Mouse (Mus musculus) fibroblast of lung, adult 2 months (primary cell): Measurements from ENCODE around the gene Lman1l.
A peak's percentile ranks its signal among the peaks of the same experiment; 100 is the strongest.

Source experiments
- DNase-seq: peaks from one replicate; pipeline ENCODE4 v3.0.0-alpha.2; 2011; ENCODE audit warnings: low read depth

Gene Lman1l

DNA sequence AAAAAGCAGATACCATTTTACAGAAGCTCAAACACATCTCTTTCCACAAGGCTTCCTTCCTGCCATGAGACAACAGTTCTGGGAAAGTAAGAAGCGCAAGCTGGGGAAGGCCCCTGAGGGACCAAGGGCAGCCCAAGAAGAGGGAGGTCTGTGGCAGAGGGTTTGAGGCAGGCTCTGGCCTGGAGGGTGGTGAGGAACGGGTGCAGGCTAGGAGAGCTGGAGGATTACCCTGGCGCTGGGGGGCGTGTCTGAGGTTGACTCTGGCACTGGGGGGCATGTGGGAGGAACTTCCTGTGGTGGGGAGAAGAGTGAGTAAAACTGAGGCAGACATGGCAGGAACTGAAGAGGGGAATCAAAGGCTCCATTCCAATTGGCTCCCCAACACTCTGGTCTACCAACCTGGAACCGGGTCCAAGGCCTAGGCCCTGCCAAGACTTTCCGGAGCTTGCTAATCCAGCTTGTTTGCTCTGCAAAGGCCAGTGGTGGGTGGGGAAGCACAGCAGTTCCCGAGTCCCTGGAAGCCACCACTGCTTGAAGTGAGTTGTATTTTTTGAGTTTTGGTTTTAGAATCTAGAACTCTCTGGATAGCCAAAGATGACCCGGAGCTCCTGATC is 2.9 kb downstream of the Lman1l start:
- DNase-seq: no peak

DNA sequence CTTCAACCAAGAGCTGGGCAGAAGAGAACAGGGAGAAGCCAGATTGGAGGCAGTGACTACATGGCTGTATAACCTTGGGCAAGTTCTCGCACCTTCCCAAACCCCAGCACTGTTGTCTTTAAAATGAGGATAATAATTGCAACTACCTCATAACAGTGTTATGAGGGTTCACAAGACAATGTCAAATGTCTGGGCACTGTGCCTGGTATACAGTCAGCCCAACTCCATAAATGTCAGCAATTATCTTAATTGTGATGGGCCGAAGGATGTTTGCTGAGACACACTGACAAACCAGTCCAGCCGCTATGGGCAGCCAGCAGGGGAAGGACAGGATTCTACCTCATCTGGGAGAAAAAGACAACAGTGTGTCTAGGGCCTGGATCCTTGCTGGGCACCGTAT is 5.8 kb downstream of the Lman1l start:
- no peak for DNase-seq

DNA sequence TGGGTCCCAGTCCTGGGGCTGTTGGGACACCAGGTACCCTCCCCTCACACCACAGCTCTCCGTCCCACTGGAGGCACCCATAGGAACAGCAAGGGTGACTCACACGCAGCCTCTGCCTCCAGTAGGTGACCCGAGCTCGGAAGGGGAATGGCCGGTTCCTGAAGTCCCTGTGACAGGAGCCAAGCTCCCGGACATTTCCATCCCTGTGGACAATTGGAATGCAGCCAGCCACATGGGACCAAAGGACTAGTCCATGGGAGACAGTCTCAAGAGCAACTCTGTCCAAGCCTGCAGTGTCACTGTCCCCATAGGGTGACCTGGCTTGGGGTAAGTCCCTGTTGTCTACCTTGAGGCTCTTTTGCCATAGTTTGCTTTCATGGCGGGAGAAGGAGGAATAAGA is 6.6 kb downstream of the Lman1l start:
- DNase-seq: no peak

DNA sequence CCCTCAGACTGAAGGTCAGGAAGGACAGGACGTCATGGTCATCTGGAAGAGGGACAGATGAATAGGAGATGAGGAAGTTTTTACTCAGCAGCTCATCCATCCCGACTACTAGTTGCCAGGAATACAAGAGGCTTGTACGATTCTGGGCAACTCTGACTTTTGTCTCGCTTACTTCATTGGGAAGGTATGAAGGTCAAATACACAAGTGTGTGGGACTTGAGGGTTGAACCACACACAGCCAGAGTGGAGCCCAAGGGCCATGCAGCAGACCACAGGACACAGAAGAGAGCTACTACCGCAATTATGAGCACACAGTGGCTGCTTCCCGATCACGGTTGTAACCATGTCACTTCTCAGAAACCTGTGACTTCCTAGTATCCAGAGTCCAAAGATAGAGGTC is 8.0 kb downstream of the Lman1l start:
- peak; percentile 21 for DNase-seq

DNA sequence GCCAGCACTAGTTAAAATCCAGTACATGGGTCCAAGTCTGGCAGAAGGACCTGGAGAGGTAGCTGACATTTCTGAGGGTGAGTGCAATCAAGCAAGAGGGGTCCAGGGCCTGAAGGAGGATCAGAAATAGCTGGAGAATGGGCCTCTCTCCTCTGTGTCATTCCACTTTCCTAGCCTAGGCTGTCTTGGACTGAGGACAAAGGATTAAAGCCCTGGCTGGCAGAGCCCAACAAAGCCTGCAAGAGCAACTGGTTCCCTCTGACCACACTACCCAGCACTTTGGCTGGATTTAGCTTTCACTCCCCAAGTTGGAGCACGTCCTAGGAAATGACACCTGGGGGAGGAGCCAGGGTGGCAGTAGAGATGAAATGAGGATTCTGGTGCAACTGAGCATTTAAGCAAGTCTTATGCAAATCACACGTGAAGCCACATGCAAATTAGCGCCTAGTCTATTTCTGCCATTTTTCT is 10.2 kb downstream of the Lman1l start:
- peak; percentile 49 for DNase-seq

DNA sequence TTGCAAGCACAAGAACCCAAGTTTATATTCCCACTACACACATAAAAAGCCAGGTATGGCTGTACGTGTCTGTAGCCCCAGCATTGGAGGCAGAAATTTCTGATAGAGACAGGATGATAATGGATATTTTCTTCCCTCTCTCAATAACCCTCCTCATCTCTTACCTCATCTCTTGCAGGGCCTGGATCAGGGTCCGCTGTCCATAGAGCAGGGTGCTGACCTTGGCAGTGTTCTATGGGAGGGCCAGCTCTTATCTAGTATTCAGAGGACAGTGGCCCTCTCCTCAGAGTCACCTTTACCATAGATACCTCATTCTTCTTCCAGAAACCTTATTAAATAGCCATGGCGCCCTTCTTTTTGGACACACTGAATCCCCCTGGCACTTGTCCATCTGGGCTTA is 10.8 kb downstream of the Lman1l start:
- DNase-seq: no peak

DNA sequence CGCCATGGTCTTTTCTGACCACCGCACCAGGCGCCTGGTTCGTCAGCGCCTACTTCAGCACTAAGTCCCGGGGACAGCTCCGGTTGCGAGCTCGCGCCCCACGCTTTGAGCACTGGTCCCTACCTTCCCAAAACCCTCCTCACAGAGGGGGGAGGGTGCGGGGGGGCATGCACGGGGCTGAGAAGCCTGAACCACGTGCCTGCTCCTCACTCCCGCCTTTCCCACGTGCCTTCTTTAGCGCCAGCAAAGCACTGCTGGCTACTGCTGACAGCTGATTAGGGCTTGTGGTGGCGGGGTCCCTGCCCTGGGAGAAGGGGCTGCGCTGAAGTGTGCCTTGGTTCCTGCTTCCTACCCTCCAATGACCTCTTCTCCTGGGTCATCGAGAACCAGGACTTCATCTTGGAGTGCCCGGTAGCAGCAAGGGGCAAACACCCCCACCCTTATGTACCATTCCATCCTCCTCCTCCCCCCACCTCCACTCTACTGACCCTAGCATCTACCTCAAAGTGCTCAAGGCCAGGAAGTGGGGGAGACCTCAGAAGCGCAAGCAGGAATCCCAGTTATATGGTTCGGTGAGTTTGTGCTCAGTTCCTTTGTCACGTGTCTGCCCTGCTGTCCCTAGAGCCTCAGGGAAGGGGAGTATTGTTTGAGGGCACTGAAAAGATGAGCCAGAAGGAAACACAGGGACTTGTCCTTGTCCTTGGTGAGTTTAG is 14.3 kb downstream of the Lman1l start, which contains the start of gene Cplx3:
Gene Cplx3, minus strand, starts transcription at position 143 of the 713 bp plus-strand sequence.
- DNase-seq: no peak

DNA sequence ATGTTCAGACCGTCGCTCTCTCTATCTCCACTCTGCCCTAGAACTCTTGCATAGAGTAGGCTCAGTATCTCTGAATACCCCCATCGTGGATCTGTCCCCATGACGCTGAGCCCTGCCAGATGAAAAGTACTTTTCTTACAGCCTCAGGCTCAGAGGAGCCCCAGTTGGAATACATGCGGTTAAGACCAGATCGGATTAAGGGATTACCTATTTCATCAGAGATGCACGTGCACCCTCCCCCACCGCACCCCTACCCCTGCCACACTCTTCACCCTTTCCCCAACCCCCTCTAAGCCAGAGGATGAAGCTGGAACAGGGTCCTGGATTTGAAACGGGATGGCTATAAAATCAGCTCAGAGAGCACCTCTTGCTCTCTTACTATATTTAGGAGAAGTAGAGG is 15.1 kb downstream of the Lman1l start:
- DNase-seq: no peak

DNA sequence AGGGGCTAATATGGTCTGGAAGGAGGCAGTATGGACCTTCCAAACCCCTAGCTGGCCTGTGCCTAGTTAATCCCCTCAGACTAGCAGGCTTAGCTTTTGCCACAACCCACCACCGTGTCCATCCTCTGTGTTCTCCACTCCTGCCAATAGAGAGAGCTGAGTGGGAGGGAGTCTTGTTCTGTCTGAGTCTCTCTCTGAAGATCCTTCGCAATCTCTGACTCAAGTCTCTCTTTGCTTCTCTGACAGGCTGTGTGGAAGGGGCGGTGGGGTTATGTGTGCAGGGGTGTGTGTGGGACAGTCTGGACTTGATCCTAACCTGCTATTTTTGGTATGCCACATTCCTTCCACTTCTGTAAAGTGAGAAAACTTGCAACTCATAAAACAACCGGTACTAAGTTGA is 15.7 kb downstream of the Lman1l start:
- no peak for DNase-seq

DNA sequence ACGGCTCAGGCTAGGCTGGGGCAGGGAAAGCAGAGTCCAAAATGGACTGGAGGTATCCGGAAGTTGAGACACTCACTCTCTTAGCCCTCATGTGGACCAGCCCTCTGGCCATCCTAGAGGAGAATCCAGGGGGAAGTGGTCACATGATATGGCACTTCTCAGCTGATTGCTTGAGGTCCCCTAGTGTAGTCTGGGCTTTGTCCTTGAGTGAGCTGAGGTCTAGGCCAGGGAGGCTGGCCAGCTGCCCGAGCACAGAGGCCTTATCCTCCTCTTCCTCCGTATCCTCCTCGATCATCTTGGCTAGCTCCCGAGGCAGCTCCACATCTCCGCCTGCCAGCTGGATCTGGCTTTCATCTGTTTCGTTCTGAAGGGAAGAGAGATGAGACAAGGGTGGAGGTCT is 18.5 kb downstream of the Lman1l start:
- DNase-seq: no peak

DNA sequence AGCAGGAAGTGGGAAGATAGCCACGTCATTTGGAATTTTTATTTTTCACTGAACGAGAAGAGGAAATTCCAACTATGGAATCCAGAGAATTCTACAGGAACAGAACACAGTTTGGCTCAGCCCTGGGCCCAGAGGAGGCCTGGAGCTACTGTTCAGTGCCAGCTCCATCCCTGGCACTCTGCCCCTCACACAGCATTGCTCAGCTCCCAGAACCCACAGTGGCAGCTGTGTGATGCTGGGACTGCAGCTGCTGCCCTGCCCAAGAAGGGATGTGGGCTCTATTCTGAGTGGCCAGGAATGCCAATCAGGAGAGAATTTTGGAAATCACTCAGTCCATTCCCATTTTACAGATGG is 19.2 kb downstream of the Lman1l start:
- peak; percentile 60 for DNase-seq

DNA sequence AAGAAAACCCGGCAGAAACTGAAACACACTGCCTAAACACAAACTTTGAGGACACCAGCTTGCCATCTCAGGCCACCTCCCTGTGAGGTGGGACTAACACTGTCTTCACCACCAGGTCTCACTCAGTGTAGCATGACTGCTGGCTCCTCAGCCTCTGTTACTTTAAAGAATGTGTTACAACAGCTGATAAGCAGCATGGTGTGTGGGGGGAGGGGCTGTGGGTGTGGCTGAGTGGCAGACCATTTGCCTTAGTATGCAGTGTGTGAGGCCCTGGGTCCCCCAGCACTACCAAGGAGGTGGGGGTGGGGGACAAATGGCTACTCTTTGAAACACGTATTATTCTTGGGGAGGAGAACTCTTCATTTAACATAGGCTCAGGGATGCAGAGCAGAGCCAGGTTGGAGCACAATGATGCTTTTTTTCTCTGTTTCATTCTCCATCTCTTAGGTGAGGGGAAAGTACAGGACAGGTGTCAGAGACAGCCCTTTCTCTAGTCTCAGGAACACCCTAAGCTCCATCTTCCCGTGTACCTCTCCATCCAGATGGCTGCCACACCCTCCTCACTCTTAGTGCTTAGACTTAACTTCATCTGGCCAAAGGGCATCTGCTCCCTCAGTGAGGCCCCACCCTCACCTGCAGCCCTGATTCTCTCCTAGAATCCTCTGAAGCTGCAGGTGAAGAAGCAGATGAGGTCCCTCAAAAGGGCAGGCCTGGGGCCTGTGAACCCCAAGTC is 19.8 kb downstream of the Lman1l start:
- no peak for DNase-seq

DNA sequence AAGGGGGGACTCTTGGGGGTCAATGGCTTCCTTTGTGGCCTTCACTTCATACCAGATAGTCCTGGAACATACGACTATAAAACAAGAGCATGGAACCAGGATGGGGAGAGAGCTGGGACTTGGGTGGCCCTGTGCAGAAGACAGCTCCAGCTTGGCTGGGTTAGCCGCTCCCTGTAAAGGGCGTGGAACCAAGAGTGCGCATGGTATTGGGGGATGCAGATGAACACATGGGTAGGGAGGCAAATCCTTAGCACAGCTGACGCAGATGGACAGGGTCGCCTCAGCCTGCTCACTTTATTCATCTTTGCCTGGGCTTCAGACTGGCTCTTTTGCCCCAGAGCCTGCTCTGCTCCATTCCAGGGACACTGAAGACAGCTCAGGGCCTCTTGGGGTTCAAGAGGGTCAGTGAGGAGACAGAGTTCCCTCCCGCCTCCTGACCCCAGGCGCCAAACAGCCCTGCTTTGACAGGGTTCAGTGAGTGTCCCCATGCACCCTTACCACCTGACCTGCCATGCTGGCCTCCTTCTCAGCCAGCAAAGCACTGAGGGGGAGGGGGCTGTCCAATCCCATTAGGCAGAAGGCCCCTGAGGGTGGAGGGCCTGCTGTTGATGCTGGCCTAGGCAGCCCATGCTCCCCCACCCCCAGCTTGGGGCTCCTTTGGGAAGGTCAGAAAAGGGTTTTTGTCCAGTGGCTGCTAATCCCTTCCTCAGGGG is 21.6 kb downstream of the Lman1l start:
- no peak for DNase-seq

DNA sequence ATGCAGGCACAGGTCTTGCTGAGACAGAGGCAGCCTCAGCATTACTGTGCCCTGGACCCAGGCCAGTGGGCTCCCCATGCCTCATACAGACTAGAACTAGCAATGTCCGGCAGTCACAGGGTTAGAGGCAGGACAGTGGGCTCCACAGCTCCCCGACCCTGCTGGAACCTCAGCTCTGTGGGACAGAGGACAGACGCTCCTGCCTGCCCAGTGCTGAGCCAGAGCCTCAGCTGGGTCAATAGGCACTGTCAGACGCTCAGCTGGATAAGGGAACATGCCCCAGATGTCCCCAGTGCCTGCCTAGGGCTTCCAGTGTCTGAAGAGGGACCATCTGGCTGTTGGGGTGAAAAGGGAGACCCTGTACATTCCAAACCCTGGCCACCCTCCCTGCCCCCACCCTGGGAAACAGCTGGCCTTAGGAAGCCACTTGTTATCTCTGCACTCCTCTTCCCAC is 22.6 kb downstream of the Lman1l start:
- no peak for DNase-seq

DNA sequence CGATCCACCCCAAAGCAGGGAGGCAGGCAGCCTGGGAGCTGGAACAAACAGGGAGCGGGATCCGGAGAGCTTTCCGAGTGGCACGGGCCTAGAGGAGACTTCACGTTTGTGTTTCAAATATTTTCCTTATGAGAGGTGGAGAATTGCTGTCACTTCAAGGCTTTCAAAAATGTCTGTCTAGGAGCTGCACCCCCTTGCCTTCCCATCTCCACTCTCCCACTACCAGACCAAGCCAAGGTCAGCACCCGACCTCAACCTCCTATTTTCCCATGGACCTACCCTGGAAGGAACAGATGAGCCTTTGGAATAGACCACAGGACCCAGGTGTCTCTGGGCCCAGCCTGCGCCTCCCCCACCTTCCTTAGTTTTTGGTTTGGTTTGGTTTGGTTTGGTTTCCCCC is 23.3 kb downstream of the Lman1l start:
- DNase-seq: no peak

DNA sequence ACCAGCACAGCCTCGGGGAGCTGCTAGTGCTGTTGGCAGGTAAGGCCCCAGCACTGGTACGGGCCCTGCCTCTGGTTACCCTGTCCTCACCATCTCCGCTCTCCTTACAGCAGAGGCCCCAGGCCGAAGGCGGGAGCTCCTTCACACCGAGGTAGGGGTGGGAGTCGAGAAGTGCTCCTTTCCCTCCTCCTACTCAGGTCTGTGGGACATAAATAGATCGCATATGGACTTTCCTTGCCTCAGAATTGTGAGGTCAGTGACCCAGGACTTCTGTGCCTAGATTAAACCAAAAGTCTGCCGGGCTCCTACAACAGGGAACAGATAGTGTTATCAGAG is 26.4 kb downstream of the Lman1l start:
- DNase-seq: no peak

DNA sequence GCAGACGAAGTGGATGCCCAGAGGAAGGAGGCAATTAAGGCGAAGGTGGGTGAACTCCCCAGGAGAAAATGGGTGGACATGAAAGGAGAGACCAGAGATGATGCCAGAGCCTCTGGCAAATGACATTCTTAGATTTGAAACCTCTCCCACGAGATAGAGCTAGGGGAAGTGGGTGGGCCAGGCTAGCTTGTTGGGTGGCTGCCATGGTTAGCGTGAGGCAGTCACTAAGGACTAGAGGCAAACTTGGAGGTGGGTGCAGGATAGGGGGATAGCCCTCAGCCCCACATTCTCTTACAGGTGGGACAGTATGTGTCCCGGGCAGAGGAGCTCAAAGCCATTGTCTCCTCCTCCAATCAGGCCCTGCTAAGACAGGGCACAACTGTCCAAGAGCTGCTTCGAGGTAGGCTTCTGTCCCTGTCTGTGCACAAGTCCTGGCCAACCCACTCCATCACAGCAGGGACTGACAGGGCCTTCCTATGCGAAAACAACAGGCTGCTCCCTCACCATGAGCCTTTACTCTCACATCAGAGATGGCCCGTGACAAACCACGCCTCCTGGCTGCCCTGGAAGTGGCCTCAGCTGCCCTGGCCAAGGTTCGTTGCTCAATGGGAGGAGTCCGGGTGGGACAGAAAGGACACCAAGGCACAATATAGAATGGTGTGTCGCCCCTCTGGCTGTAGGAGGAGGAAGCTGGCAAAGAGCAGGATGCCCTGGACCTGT is 27.0 kb downstream of the Lman1l start:
- no peak for DNase-seq

DNA sequence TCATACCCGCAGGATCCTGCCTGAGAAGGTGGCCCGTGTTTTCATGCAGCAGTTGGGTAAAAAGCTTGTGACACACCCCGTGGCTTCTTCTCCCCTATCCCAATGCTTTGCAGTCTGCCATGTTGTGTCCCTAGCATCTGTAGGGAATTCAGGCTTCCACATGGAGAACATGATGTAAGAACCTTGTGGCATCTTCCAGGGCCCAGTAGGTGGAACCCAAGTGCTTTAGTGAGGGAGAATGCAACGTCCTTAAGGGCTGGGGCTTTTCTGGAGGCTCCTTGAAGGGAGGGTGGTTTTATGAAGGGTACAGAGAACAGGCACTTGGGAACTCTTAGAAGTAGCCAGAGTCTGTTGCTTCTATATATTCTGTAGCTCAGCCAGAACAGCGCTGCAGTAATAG is 29.8 kb downstream of the Lman1l start:
- DNase-seq: peak; percentile 41

DNA sequence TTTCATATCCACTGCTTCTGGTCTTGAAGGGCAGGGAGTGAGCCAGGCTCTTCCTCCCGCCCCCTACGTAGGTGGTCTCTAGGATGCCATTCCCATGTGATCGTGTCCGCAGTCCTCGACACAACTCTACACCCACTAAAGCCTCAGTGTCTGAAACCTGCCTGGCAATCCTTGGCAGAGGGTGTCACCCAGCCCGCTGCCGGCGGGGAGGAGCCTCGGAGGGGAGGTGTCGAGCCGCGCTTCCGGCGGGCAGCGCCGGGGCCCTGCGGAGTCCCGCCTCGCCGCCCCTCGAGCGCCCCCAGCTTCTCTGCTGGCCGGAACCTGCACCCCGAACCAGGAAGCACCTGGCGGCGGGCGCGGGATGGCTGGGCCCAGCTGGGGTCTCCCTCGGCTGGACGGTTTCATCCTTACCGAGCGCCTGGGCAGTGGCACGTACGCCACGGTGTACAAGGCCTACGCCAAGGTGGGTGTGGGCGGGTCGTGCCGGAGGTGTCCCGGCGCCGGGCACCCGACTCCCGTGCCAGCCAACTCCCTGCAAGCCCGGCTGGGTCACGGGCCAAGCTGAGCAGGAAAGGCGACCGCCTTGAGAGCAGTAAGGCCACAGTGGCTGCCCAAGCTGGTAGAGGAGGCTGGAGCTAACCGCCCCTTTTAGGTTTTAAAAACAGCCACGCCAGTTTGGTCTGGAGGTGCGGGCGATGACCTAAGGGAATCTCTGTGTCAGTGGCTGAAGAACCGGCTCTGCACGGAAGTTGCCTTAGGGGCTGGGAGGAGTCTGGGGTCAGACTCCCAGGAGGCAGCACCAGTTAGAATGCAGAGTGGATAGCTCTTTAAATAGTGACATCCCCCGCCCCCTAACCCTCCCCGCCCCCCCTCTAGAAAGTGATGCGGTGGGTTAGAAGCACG is 31.1 kb downstream of the Lman1l start, which contains the start of gene Ulk3:
Gene Ulk3, plus strand, starts transcription at position 229 of the 903 bp plus-strand sequence.
- DNase-seq: peak; percentile 56

DNA sequence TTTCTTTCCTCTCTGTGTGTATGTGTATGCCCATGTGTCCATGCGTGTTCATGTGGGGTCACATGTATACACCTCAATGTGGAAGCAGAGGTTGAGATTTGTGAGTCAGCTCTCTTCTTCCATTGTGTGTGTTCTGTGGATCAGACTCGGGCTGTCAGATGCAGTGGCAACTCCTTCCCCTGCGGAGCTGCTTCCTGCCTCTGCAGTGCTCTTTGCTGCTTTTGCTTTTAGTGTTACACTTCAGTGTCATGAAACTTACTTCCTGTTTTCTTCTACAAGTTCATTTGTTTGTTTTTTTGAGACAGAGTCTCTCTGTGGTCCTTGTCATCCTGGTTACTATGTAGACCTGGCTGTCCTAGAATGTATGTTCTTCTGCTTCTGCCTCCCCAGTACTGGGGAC is 35.6 kb downstream of the Lman1l start:
- DNase-seq: no peak
